Mouse (Mus musculus) erythroid progenitor cell, adult 5-6 weeks (primary cell): Measurements from ENCODE around the gene Nradd. TPM values are rescaled to one million over a fixed set of nuclear protein-coding genes. Genes with fewer than 3 reads are reported as not detected.

Experiments
- ATAC-seq: replicated peaks from 2 replicates; pipeline ENCODE4 v1.8.0; 2016; ENCODE audit warnings: moderate number of reproducible peaks, mild to moderate bottlenecking, moderate TSS enrichment, inconsistent platforms; ENCODE audit not compliant: poor library complexity, low FRiP score, severe bottlenecking
- total RNA-seq, 2 experiments: library from RNA; stranded (forward) in 1 of 2; stranded (reverse) in 1 of 2; fragments of 150-400 nt in 1 of 2; fragments of 186-747, 209-891 nt in 1 of 2; gene quantifications; 2 replicates each; pipeline versions ENCODE4 v1.2.3 to v1.2.4; 2015 to 2017; ENCODE audit warnings: low replicate concordance in 2 of 2

The Nradd gene
- total RNA-seq, 2 experiments from 2014 or later, result not detected

DNA sequence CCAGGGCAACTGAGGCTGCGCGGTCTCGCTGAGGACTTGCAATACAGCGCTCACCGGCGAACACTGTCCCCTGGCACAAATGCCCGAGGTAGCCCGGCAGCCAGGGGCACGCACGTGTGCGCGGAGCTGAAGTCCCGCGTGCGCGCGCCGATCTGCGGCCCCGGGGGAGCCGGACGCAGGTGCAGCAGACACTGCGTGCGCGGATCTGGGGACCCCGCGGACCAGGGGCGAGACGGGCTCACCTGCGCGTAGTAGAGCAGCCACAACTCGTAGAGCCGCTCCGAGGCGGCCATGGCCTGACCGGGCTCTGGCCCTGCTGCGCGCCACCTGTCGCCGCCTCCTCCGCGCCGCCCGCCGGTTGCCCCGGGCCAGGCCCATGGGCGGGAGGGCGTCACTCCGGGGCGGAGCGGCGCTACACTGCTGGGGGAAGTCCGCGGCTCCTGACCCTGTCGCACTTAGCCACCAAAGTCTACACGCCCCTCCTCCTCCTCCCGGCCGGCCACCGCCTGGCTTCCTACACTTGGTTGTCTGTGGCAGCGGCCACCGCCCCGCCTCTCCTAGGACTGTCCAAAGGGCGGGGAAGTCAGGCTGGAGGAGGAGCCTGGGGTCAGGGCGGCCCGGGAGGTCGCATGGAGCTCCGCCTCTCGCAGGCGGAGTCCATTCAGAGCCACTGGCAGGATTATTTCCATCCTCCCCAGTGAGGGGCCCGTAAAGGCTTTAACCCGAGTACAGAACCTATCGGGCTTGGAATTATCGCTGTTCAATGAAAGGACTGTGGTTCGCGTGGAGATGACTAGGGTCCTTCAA, 29.6 kb upstream of the Nradd start, which contains the start of gene Nbeal2:
Nbeal2 (minus strand) TSS at position 507 of the 807 bp plus-strand sequence.
- ATAC-seq, result peak; percentile 80

DNA sequence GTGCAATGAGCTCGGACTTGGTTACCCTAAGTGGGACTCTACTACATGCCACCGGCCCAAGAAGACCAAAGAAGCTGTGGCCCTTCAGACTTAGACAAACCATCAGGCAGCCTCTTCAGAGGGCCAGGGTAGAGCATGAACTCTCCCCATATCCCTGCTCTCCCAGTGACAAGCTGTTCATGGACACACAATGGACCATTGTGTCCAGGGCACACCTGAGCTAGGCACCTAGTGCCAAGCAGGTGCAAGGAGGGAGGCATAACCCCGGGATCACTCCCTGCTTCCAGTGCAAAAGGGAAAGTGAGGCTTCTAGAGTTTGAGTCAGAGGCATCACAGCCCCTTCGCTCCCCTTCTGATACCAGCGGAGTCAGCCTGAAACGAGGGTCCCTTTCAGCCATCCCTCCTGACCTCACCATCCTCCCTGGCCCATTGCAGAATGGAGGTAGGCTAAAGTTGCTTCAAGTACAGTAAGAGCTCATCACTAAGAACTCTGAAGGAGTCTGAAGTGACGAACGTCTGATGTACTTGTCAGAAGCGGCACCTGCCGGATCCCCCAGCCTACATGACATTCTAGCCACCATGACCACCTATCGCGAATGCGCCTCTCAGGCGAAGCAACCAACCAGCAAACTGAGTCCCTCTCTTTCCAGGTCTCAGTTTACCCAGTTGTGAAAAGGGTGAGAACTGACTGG, 28.9 kb upstream of the Nradd start:
- no peak for ATAC-seq

DNA sequence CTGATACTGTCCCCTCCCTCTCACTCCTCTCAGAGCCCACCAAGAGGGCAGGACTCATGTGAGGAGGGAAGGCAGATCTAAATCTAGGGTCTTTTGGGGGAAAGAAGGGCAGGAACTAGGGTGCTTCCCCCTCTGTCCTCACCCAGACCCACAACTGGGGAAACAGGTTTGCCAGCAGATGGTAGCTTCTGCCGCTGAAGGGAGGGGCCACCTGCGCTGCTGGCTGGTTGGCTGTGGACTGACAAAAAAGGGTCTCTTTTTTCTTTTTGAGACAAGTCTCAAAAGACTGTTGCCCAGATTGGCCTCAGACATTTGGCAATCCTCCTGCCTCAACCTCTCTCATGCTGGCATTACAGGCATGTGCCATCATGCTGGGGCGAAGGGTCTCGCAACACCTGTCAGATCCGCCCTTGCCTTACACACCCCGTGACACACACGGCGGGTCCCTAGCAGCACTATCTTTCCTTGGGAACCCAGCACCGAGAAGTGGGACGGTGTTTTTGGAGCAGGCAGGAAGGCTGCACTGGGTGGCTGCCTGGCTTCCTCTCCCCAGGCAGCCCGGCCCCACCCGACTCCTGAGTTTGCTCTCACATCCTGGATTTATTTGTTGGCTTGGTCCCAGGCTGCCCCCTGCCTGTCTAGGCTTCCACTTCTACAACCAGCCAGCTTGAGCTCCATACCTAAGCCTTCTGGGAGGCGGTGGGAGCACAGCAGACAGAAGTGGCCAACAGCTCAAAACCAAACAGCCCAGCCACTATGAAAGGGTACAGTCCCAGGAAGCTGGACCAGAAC, 27.9 kb upstream of the Nradd start:
- no peak for ATAC-seq

DNA sequence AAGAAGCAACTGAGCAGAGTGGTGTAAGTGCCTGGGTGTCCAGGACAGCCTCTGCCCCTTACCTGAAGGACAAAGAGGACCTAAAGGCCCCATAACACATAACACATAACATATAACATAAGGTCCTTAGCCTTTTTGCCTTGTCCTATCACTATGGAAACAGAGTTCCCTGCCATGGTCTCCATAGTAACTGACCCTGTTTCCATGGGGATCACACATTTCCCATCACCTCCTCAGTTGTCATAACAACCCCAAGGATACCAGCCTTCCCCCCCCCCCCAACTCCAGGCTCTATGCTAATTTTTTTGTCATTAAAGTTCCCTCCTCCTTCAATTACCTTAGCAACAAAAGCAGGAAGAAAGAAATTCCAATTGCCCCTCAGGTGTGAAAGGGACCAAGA, 25.5 kb upstream of the Nradd start:
- ATAC-seq, result no peak

DNA sequence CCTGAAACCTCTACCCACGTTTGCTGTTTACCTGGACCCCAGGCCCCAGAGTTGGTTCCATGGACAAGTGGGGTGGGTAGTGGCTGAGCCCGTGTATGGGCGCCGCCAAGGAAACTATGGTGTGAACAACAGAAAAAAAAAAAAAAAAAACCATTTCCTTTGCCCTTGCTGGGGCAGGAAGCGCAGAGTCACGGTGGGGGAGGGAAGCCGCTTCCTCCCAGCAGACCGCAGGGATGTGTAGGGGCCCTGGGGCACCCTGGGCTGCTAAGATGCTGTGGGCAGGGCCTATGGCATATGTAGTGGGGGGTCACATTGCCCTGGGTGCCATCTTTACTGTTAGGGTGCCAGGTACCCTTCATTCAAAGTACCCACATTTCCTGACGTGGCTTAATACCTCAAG, 21.0 kb upstream of the Nradd start:
- no peak for ATAC-seq

DNA sequence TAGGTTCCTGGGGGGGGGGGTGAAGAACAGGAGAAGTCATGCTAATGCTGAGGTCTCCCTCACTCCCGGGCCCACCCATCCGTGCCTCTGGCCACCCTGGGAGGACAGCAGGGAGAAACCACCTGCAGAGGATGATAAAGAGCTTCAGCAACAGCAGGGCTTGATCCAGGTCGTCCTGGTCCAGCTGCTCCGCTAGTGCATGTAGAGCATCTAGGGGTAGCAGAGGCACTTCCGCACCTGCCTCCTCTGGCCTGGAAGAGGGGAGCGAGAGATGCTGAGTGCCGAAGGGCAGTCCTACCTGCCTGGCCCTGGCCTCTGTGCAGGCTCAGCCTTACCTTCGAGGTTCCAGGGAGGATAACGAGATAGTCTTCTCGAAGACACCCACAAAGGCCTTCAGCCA, 20.0 kb upstream of the Nradd start:
- no peak for ATAC-seq

DNA sequence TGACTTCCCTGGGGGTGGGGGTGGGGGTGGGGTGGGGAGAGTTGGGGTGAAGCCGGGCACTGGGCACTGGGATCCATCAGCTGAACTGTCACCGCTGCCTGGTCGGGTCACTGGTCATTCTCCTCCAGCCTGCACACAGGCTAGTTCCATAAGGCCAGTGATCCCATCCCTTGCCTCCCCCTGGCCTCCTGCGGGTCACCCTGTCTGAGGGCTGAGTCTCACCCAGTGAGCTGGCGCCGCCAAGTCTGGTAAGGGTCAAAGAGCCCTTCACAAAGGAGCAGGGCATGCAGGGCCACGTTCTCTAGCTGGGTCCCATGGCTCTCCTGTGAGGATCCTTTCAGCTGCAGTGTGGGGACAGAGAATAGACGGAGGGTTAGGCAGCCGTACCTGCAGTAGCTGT, 19.5 kb upstream of the Nradd start:
- ATAC-seq, result no peak

DNA sequence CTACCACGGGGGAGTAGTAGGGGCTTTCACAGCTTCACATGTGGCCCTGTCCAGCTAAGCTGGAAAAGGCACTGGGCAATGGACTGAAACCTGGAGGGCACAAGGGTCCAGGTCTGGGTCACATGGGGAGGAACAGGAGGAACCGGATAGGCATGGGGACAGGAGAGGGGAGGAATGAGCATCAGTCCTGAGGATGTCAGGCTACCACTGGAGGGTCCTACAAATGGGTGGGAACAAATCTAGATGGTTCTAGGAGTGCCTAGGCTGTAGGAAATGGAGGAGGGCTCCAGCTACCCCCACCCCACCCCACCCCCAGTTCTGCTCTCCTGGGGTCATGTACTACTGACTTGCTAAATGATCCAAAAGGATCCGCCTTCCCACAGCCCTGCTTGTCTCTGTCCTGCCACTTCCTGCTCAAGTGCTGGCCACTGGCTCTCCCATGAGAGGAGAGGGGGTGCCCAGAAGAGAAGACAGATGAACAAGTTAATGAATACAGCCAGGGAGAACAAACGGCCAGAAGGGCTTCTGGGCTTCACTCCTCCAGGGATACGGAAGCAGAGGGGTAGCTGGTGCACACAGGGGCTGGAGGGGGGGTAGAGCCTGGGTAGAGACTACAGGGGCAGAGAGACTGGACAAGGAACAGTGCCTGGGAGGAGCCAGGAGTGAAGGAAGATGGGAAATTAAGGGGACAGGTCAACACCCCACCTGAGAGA, 18.7 kb upstream of the Nradd start:
- ATAC-seq, result no peak

DNA sequence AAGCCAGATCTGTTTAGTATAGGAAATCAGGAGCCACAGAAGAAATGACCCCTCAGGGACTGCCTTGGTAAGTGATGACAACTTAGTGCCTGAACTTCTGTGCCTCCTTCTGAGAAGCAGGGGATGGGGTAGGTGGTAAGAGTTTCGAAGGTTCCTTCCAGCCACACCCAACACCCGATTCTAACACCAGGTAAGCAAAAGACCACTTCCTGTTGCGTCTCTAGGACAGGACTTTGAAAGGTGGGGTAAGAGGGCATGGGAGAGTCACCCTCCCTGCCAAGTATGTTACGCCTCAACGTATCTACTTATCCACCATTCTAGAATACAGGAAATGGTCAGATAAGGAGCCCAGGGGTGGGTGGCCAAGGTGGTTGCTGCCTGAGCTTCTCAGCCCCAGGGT, 16.8 kb upstream of the Nradd start:
- no peak for ATAC-seq

DNA sequence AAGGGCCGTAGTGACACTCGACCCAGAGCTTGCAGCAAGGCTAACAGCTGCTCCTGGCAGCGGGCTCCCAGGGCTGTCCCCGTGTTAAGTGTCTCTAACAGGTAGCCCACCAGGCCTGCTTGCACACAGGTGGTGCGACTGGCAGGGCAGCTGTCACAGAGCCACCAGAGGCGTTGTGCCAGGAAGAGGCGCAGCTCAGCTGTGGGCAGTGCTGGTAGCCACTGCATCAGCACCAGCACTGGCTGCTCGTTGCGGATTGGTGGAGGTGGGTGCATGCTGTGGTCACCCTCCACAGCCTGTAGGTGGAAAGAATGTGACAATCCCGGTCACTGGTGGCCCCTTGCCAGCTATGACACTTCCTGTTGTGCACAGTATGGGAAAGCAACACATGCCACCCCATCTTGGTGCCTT, 14.4 kb upstream of the Nradd start:
- no peak for ATAC-seq

DNA sequence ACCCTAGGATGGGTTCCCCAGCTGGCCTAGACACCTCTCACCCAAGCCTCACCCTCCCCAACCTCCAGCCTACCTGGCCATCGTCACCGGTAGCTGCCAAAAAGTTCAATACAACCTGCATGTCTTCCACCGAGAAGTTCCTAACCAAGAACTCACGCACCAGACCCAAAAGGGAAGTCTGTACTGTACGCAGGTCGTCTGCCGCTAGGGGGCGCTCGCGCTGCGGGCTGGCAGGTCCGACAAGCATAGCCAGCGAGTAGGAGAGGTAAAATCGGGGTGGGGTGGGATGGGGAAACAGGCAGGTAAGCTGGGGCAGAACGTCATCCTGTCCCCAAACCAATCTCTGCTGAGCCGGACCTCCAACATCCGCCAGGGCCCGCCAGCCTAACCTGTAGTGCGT, 11.0 kb upstream of the Nradd start:
- ATAC-seq, result peak; percentile 45; the same call in 1 of the 2 replicates

DNA sequence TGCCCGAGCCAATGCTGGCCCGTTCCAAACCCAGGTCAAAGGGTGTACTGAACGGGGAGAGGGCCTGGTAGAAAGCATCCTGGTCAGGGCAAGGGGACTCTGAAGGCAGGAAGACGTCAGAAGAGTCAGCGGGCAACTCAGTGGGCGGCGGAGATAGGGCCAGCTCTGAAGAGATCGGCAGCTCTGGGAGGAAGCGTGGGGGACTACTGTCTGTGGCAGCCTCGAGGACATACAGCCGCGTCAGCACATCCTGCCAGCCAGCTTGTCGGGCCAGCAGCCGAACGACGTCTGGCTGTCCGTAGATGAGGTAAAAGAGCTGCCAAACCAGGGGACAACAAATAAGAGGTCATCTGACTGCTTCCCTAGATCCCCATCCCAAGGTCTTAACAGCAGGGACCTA, 9.6 kb upstream of the Nradd start:
- no peak for ATAC-seq

DNA sequence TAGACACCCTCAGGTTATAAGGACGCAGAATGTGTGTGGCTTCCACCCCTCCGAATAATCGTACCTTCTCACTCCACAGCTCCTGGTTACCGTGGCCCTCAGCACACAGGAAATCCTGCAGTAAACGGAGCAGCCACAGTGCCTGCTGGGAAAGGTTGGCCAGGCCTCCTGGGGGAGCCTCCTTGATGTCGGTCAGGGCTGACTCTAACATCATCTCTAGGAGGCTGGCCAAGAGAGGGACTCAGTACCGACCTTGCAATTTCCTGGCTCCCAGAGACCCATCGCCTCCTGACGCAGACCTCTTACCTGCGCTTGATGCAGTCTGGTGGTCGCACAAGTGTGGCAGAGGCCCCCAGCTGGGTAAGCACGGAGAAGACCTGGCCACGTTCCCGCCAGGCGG, 8.4 kb upstream of the Nradd start:
- ATAC-seq, result no peak

DNA sequence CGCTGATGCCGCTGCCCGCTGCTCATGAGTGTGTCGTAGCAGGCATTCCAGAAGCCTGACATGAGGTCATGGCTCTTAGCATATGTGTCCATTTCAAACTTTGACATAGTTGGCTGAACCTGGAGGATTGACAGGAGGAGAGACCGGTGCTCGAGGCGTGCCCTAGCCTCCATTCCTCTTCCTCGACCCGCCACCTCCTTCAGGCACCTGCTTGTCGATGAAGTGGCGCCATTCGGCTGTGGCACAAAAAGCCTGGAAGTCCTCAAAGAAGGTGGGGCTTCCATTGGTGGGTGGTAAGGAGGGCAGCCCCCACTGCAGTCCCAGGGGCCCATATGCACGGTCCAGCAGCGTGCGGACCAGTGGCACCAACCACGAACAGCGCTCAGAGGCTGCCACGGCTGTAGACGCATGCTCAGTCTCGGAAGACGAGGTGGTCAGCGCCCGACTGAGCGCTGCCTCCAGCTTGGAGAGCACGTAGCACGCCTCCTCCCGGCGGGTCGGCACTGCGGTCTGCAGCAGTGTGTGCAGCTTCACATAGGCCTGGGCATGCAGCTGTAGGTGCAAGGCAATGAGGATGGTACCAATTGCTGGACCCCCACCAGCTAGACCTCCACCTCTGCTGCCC, 7.5 kb upstream of the Nradd start:
- no peak for ATAC-seq

DNA sequence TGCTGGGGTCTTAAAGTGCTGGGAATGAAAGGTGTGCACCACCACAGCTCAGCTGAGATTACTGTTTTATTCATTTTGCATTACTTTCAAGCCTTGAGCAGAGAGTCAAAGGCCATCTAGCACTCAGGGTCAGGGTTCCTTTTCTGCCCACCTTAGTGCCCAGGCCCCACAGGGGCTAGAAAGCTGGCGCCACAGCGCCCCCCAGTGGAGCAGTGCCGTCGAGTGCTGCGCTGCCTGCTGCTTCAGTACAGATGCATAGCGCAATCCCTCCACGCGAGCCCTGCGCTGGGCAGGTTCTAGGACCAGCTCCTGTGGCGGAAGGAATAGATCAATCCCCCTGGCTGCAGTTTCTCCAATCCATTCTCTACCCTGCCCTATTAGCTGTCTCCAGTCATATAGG, 6.9 kb upstream of the Nradd start:
- no peak for ATAC-seq

DNA sequence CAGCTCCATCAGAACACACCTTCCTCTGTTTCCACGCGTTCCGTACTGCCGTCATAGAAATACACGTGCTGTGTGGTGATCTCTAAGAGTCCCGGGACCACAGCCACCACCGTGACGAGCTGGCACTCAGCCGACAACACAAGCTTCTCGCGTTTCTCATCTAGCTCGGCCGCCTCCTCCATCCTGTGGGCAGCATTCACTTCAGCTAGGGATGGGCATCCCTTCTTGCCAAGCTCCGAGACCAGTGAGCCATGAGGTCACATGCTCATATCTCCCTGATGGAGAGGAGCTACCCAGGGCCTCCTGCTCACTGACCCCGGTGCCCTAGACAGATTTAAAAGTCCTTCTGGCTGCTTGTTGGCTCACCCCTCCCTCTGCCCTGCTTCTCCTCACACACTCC, 5.9 kb upstream of the Nradd start:
- no peak for ATAC-seq

DNA sequence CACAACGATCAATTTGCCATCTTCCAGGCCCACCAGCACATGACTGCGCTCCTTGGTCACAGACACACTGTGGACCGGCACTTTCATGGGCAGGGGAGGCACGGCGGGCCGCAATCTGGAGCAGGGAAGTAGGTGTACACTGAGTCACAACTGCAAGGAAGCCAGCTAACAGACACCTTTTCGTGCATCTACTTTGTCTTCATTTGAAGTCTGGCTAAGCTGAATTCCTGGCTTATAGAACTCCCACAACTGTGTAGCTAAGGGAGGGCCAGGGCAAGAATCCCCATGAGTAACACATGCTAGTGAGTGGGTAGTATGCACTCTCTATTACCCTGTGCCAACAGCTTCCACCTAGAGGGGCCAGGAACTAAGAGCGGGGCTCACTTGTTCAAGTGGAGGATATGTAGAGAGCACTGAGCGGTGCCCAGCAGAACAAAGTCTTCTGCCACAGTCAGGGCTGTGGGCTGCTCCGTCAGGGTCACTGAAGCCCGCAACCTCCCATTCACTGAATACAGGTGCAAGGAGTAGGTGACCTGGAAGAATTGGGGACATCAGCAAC, 1.2 kb upstream of the Nradd start:
- no peak for ATAC-seq

DNA sequence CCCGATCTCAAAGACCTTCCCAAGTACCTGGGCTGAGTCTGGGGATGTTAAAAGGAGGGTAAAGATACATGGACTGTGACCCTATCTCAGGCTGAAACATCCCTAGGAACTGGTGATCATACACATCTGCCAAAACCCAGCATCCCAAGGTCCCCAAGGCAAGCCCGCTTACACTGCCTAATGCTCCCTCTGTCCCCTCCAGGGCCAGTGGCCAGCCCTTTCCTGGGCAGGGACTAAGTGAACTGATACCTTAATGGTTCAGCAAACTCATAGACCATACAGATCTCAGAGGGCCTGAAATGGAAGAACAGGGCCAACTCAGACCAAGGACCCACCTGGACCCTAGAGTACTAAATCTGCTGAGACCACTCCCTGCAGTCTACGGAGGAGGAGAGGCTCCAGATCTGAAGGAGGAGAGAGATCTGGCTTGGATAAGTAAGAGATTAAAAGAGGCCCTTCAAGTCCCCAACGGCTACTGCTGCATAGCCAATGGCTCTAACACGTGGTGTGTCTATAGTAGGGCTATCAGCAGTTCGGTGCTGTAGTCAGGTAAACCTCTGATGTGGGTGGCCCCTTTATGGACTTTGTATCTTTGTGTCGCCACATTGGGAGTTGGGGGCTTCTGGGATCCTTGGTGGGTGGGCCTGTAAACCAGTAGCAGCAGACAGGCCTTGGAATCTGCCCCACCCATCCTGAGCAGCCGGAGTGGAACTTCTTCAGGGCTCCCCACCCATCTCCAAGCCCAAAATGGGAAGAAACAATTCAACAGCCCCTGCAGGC, 646 bp downstream of the Nradd start:
- ATAC-seq, result no peak
